ENCODE assay signal across 9 mouse cellular contexts in the genomic region with DNA sequence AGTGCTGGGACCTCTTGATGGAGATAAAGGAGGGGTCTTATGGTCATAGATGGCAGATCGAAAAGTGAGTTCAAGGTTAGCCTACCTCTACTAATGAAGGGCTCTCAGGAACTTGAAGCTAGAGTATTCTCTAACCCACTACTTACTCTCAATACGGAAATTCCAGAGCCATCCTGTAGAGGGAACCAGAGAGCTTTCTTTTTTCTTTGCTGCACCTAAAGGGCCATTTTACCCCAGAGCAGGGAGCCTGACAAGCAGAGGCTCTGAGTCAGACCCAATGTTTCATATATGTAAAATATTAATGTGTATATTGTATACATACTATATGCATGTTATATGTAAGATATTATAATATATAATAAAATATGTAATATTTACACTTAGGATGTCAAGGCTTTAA.
DNase-seq lines count a peak whose midpoint lies in the region; ATAC-seq lines count a peak whose summit lies in the region.
"Had no signal": no experiment of that assay in that cellular context is flagged by ENCODE, and none has a peak within 500 bp of the region (broad histone marks: within the 10 kb centered on the region; RNA-seq: fewer than 3 reads in every experiment).

No protein-coding gene starts in this region.

- H3K27me3 ChIP-seq in liver, embryonic 12.5 days (replicated peaks), result no peaks in the 10 kb centered on the region; the same call in 1 of the 2 replicates
- no peaks in the 10 kb centered on the region for H3K27me3 ChIP-seq in hindbrain, embryonic 11.5 days (ENCODE audit: control insufficient read depth, insufficient read depth, low read length)

- H3K9ac ChIP-seq in liver, embryonic 12.5 days, result no peak overlapping the region
- no peak overlapping the region for H3K9ac ChIP-seq in hindbrain, embryonic 11.5 days (ENCODE audit: low read depth, low read length)

- no peak overlapping the region for H3K4me2 ChIP-seq in liver, embryonic 12.5 days
- H3K4me2 ChIP-seq in hindbrain, embryonic 11.5 days (replicated peaks; ENCODE audit: low read depth, low read length), result no peak overlapping the region

- H3K36me3 ChIP-seq in liver, embryonic 12.5 days, result no peaks in the 10 kb centered on the region
- no peaks in the 10 kb centered on the region for H3K36me3 ChIP-seq in hindbrain, embryonic 11.5 days (ENCODE audit: control insufficient read depth, insufficient read depth, low read length)

- 11% methylated on average over 2 of the region's 2 CpGs for WGBS in liver, embryonic 12.5 days (ENCODE audit: insufficient replicate concordance)
- WGBS in hindbrain, embryonic 11.5 days, result 27% methylated on average over 2 of the region's 2 CpGs

- no peak overlapping the region for H3K4me3 ChIP-seq in liver, embryonic 12.5 days
- no peak overlapping the region for H3K4me3 ChIP-seq in hindbrain, embryonic 11.5 days (ENCODE audit: low read depth, low read length)

- no peak for ATAC-seq in liver, embryonic 12.5 days
- no peak for ATAC-seq in hindbrain, embryonic 11.5 days (ENCODE audit: low FRiP score)

- H3K27ac ChIP-seq in liver, embryonic 12.5 days, result no peak overlapping the region
- no peak overlapping the region for H3K27ac ChIP-seq in hindbrain, embryonic 11.5 days (ENCODE audit: low read depth, low read length)
- H3K27ac ChIP-seq: macrophage had no signal

- no peaks in the 10 kb centered on the region for H3K9me3 ChIP-seq in liver, embryonic 12.5 days (replicated peaks)
- no peaks in the 10 kb centered on the region for H3K9me3 ChIP-seq in hindbrain, embryonic 11.5 days (ENCODE audit: control insufficient read depth, low read length)

- no peaks in the 10 kb centered on the region for H3K4me1 ChIP-seq in liver, embryonic 12.5 days
- H3K4me1 ChIP-seq in hindbrain, embryonic 11.5 days (replicated peaks; ENCODE audit: control insufficient read depth, insufficient read depth, low read length), result no peaks in the 10 kb centered on the region

- DNase-seq in liver (peak; percentile 6), WW6 (ENCODE audit: low read depth, low spot score) (peak; percentile 16)
- peak; percentile 84 to 86 for DNase-seq in cerebellum, postnatal 14 days
- DNase-seq in hindbrain, embryonic 11.5 days (ENCODE audit: low spot score), result peak; percentile 81
- DNase-seq in left cerebral cortex, adult 18-20 months (ENCODE audit: low spot score in 2 of 2), result peak; percentile 44 to 76
- DNase-seq in naive thymus-derived CD4-positive, alpha-beta T cell, adult 2 months (ENCODE audit: low read depth), result peak; percentile 2
- no peak for DNase-seq in T-cell, adult 2 months (ENCODE audit: low spot score)
